Mouse (Mus musculus) cerebellum, adult 9-10 months (tissue): Measurements from ENCODE around the gene Rragd.
A peak's percentile ranks its signal among the peaks of the same experiment; 100 is the strongest.

Experiments
- DNase-seq: peaks from one replicate; pipeline ENCODE4 v3.0.0; 2022

Gene Rragd

GRCm38 (mm10) chr4:33052055-33052454 lies 69.2 kb downstream of the Rragd start:
- DNase-seq: no peak

- no peak for DNase-seq
These were observed 69.8 kb downstream of the Rragd start for GRCm38 (mm10) chr4:33052650-33053049.

GRCm38 (mm10) chr4:33054426-33054825 lies 71.6 kb downstream of the Rragd start:
- no peak for DNase-seq

GRCm38 (mm10) chr4:33056317-33056716 lies 73.5 kb downstream of the Rragd start:
- no peak for DNase-seq

GRCm38 (mm10) chr4:33057890-33058687 lies 75.3 kb downstream of the Rragd start:
- no peak for DNase-seq

- DNase-seq: no peak
These were observed 78.3 kb downstream of the Rragd start for GRCm38 (mm10) chr4:33061158-33061557.

- no peak for DNase-seq
These were observed 80.1 kb downstream of the Rragd start, which contains the start of gene Gabrr2 for GRCm38 (mm10) chr4:33062981-33063380. Gene Gabrr2, plus strand, starts transcription at chr4:33062999.

- DNase-seq: no peak
These were observed 82.1 kb downstream of the Rragd start for GRCm38 (mm10) chr4:33064986-33065385.

- no peak for DNase-seq
These were observed 83.6 kb downstream of the Rragd start for GRCm38 (mm10) chr4:33066223-33066960.

- DNase-seq: no peak
These were observed 84.5 kb downstream of the Rragd start for GRCm38 (mm10) chr4:33067331-33067730.

- peak; percentile 55 for DNase-seq
These were observed 85.0 kb downstream of the Rragd start for GRCm38 (mm10) chr4:33067826-33068225.

- peak; percentile 98 for DNase-seq
These were observed 86.1 kb downstream of the Rragd start for GRCm38 (mm10) chr4:33068894-33069293.

GRCm38 (mm10) chr4:33070326-33070725 lies 87.5 kb downstream of the Rragd start:
- no peak for DNase-seq

- DNase-seq: no peak
These were observed 88.5 kb downstream of the Rragd start for GRCm38 (mm10) chr4:33071337-33071736.
